Mouse (Mus musculus) brown adipose tissue, adult 24 weeks (tissue): ENCODE measurements around the gene Phox2a. TPM values are rescaled to one million over a fixed set of nuclear protein-coding genes. Genes with fewer than 3 reads are reported as not detected.

Experiments used
- H3K27ac ChIP-seq: fragments of 200-500 bp; replicated peaks from 2 replicates; pipeline ENCODE4 v1.5.1; 2012; ENCODE audit warnings: low read depth, mild to moderate bottlenecking, low read length
- H3K4me1 ChIP-seq: fragments of 200-500 bp; 2 replicates; pipeline ENCODE4 v1.6.1; 2012; ENCODE audit warnings: low read length, mixed read lengths; ENCODE audit not compliant: control insufficient read depth, insufficient read depth, insufficient read length
- H3K4me3 ChIP-seq: fragments of 200-500 bp; 2 replicates; pipeline ENCODE4 v1.5.1; 2012; ENCODE audit warnings: low read depth, mild to moderate bottlenecking, low read length, moderate library complexity; ENCODE audit not compliant: insufficient read depth
- polyA plus RNA-seq: library from polyadenylated mRNA; stranded (reverse); fragments of >200 nt; gene quantifications from 2 replicates; pipeline ENCODE4 v1.2.4, GENCODE M21; 2012; ENCODE audit not compliant: missing spikeins, insufficient read depth, insufficient read length

Phox2a gene
- polyA plus RNA-seq, 1 experiment = not detected

- peaks cover 3% of the 10 kb centered on the region; the same call in 1 of the 2 replicates for H3K4me1 ChIP-seq
- H3K27ac ChIP-seq = no peak overlapping the region
- H3K4me3 ChIP-seq = no peak overlapping the region
These were observed 15.9 kb downstream of the Phox2a start for GRCm38 (mm10) chr7:101833916-101834584.

GRCm38 (mm10) chr7:101834903-101835302 lies 16.8 kb downstream of the Phox2a start:
- H3K4me3 ChIP-seq = no peak overlapping the region
- H3K4me1 ChIP-seq = peaks cover 3% of the 10 kb centered on the region; the same call in 1 of the 2 replicates
- H3K27ac ChIP-seq = no peak overlapping the region

GRCm38 (mm10) chr7:101835457-101836109 lies 17.5 kb downstream of the Phox2a start:
- H3K4me3 ChIP-seq = peak overlapping the region; percentile 95
- H3K27ac ChIP-seq = no peak overlapping the region
- H3K4me1 ChIP-seq = peaks cover 3% of the 10 kb centered on the region; the same call in 1 of the 2 replicates

- Histone ChIP-seq H3K4me3 (peak overlapping the region; percentile 95), H3K27ac (peak overlapping the region; percentile 86), H3K4me1 (peaks cover 3% of the 10 kb centered on the region; the same call in 1 of the 2 replicates)
These were observed 18.4 kb downstream of the Phox2a start for GRCm38 (mm10) chr7:101836271-101837153.

GRCm38 (mm10) chr7:101837154-101837605 lies 19.1 kb downstream of the Phox2a start:
- Histone ChIP-seq H3K27ac (peak overlapping the region; percentile 86), H3K4me3 (peak overlapping the region; percentile 95), H3K4me1 (peaks cover 3% of the 10 kb centered on the region; the same call in 1 of the 2 replicates)

- Histone ChIP-seq H3K4me3 (peak within 1 kb of the TSS; percentile 95), H3K27ac (peak within 1 kb of the TSS; percentile 86), H3K4me1 (peaks cover 3% of the 10 kb centered on the region; the same call in 1 of the 2 replicates)
These were observed 19.7 kb downstream of the Phox2a start, which contains the start of gene Inppl1 for GRCm38 (mm10) chr7:101837606-101838471. Gene Inppl1, minus strand, starts transcription at chr7:101838229.

- no peak overlapping the region for H3K4me3 ChIP-seq
- no peak overlapping the region for H3K27ac ChIP-seq
- H3K4me1 ChIP-seq = no peaks in the 10 kb centered on the region
These were observed 26.1 kb downstream of the Phox2a start for GRCm38 (mm10) chr7:101844186-101844585.

- Histone ChIP-seq H3K4me1 (no peaks in the 10 kb centered on the region; the same call in 1 of the 2 replicates), H3K4me3 (no peak overlapping the region), H3K27ac (no peak overlapping the region)
These were observed 29.8 kb downstream of the Phox2a start for GRCm38 (mm10) chr7:101847934-101848333.

GRCm38 (mm10) chr7:101851689-101852088 lies 33.6 kb downstream of the Phox2a start:
- H3K4me1 ChIP-seq = no peaks in the 10 kb centered on the region; the same call in 1 of the 2 replicates
- no peak overlapping the region; the same call in 1 of the 2 replicates for H3K27ac ChIP-seq
- H3K4me3 ChIP-seq = no peak overlapping the region

- Histone ChIP-seq H3K4me3 (no peak overlapping the region), H3K4me1 (no peaks in the 10 kb centered on the region; the same call in 1 of the 2 replicates), H3K27ac (no peak overlapping the region; the same call in 1 of the 2 replicates)
These were observed 34.7 kb downstream of the Phox2a start for GRCm38 (mm10) chr7:101852846-101853245.

GRCm38 (mm10) chr7:101853816-101854215 lies 35.7 kb downstream of the Phox2a start:
- no peaks in the 10 kb centered on the region; the same call in 1 of the 2 replicates for H3K4me1 ChIP-seq
- no peak overlapping the region for H3K4me3 ChIP-seq
- no peak overlapping the region for H3K27ac ChIP-seq

GRCm38 (mm10) chr7:101857094-101857493 lies 39.0 kb downstream of the Phox2a start, which contains the start of gene Folr2:
Gene Folr2, minus strand, starts transcription at chr7:101857194.
- no peak within 1 kb of the TSS for H3K4me3 ChIP-seq
- no peaks in the 10 kb centered on the region for H3K4me1 ChIP-seq
- no peak within 1 kb of the TSS for H3K27ac ChIP-seq

- Histone ChIP-seq H3K27ac (no peak overlapping the region), H3K4me1 (no peaks in the 10 kb centered on the region)
These were observed 40.2 kb downstream of the Phox2a start for GRCm38 (mm10) chr7:101858362-101858761.

GRCm38 (mm10) chr7:101860978-101861377 lies 42.9 kb downstream of the Phox2a start:
- H3K27ac ChIP-seq = no peak overlapping the region
- no peak overlapping the region for H3K4me3 ChIP-seq
- H3K4me1 ChIP-seq = no peaks in the 10 kb centered on the region

More at GRCm38 (mm10) chr7:101858362-101858761, 40.2 kb downstream of the Phox2a start:
- H3K4me3 ChIP-seq = no peak overlapping the region
